Mouse (Mus musculus) lung, postnatal 25 days (tissue): ENCODE measurements around the gene Rslcan18.
"Not testable (repeated sequence)": the region's sequence is repeated elsewhere in the genome, so short reads cannot be mapped to it uniquely, and the experiment has no call there.

Experiments
- DNase-seq: peaks from one replicate; pipeline ENCODE4 v3.0.0; 2022; ENCODE audit warnings: low spot score

The Rslcan18 gene

DNA sequence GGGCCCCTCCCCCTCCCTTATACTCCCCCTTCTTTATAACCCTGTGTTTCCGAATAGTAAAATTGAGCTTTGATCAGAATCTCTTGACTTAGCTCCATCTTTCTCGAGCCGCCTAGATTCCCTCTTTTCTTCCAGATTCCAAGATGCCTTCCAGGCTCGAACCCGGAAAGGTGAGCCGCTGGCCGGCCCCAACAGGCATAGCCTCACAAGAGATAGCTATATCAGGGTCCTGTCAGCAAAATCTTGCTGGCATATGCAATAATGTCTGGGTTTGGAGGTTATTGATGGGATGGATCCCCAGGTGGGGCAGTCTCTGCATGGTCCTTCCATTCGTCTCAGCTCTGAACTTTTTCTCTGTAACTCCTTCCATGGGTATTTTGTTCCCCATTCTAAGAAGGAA, at the start of gene Rslcan18:
TSS of gene Rslcan18 (minus strand) at position 101 of the 400 bp plus-strand sequence.
- not testable (repeated sequence) for DNase-seq

DNA sequence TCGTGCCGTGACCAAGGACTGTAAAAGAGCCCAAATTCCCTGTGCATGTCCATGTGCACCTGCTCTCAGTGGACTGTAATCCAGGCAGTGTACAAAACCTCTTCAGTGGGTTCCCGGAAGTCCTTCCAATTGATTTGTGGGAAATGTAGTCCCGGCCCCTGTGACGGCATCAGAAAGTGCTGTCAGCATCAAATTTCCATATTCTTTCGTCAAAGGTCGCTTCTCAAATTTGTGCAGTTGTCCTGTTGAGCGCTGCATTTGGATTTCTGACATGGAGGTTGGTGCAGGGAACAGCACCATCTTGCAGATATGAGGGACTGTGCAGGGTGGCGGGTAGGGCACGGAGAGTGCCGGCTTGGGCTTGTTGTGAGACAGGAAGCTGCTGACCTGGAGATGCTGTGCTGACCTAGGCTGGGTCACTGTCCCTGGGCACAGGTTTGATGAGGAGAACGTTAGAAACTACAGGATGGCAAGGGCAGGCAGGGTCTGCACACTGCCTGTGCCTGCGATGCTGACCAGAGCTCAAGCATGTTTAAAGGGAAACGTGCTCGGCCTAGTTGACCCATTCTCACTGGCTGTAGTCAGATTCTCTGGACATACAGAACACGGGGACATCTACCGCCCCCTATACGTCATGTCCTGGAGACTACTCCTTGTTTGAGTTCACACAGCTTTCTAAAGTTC, 12.1 kb upstream of the Rslcan18 start:
- peak; percentile 89 for DNase-seq

DNA sequence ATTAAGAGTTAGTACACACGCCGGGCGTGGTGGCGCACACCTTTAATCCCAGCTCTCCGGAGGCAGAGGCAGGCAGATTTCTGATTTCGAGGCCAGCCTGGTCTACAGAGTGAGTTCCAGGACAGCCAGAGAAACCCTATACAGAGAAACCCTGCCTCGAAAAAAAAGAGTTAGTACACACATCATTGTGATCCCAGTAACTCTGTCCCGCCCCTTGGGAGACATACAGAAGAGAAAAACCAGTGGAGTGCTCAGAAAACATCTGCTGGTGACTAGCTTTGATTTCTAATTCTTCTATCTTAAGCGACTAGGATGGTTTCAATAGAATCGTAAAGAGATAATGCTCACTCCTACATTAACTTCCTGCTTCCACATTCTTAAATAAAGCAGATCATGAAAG, 11.4 kb upstream of the Rslcan18 start:
- not testable (repeated sequence) for DNase-seq

DNA sequence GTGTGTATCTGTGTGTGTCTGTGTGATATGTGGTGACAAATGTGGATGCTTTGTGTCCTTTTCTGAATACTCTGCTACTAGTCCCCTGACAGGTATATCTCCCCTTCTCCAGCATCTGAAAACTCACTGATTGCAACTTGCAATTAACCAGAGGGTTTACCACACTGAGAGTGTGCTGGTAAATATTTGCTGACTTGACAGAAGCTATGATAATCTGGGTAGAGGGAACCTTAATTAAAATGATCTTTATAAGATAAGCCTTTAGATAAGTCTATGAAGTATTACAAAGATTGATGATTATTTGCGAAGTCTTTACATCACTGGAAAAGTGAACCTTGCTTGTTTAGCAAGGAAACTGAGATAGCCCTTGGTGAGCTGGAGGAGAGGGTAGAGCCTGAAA, 8.4 kb upstream of the Rslcan18 start:
- no peak for DNase-seq

DNA sequence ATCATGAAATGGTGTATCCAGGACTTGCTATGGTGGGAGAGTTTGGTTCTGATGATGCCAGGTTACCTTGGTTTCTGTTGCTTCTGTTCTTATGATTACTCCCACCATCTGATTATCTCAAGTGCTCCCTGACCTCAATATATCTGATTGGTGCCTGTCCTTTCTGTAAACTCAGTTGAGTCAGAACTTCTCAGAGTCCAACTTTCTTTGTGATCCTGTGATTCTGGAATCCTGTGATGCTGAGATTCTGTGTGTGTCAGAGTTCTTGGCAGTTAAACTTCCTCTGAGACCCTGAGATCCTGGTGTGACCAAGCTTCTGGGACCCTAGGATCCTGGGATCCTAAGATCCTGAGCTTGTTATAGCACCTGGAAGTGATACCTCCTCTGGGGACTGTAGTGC, 5.3 kb upstream of the Rslcan18 start, which contains the start of gene Zfp759:
TSS of gene Zfp759 (plus strand) at position 301 of the 400 bp plus-strand sequence.
- not testable (repeated sequence) for DNase-seq

DNA sequence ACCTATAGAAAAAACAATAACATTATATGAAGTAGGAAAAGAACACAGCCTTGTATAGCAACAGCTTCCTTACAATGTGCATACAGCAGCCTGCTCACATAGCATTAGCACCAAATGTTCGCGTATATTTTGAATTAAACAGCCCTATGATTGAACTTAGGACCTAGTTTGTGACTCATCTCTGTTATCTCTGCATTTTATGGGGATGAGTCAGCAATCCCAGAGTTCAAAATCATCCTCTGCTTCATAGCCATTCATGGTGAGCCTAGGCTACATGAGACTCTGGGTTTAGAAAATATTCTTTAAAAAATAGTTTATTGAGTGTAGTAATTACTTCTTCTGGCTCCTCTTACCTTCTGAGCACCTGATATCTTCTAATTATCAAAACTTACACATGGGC, 2.8 kb downstream of the Rslcan18 start:
- no peak for DNase-seq

DNA sequence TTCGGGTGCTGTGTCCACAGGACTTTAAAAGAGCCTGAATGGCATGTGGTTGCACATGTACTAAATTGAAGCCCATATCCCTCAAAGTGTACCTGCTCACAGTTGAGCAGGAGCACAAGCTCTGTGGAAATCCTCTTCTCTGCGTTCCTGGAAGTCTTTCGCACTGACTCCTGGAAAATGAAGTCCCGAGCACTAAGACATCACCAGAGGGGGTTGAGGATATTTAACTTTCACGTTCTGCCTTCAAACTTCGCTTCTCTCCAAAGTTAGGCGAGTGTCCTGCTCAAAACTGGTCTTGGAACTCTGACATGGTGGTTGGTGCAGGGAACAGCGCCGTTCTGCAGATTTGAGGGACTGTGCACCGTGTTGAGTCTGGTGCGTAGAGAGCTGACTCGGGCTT, 4.0 kb downstream of the Rslcan18 start:
- DNase-seq = peak; percentile 7

DNA sequence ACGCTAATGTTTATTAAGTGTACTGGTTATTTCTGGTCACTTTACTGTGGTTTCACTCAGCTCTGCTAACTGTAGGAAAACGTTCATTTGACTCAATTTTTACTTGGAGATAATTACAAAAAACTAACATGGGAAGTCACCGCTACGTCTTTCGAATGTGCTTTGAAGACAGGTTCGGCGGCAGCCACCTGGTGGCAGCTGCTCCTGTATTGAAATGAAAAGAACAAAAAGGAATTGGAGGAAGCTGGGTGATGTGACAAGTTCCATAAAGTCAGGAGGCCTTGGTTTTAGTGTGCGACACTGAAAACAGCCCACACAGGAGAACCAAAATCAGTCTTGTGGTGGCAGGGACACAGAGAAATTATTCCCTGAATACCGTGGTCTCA, 7.2 kb downstream of the Rslcan18 start:
- DNase-seq = no peak

DNA sequence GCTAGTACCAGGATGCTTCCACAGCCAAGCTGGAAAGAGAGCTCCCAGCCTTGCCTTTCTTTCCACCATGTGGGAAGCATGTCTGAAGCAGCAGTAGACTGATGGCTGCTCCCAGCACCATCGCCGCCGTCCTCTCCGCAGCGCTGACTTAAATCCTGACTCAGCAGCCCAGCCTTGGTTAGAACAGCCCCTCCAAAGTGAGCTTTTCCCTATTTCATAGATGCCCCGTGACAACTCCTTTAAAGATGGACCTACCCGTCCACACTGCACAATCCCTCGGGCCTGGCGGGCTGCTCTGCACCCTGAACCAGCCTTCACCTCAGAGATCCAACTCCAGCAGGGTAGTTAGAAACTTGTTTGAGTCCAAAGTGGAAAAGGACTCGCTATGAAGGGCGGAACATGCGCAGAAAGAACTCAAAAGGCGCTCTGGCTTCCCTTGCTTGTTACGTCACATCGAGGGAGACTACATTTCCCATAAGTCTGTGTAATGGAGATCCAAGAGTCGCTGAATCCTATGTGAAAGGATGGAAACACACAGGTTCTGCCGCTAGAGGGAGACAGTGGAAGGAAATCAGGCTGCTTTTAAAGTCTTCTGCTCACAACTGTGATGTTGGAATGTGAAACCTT, 7.8 kb downstream of the Rslcan18 start, which contains the start of gene Gm28557:
TSS of gene Gm28557 (minus strand) at position 411 of the 627 bp plus-strand sequence.
- peak; percentile 97 for DNase-seq

DNA sequence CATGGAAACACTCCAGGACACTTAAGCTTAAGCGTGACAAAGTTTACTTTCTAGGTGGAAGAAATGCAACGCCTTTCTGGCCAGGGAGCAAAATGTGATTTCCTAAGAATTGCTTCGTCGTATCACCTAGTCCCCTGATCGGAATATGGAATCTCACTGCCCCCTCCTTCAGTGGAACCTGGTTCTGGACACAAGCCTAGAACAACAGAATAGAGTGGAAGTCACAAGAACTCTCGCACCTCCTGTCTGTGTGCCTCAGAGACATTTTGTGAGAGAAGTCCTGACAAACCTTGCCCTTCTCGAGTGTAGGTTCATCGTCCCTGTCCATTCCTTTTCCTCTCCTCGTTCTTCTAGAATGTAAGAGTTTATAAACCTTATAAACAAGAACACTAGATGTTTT, 8.4 kb downstream of the Rslcan18 start:
- DNase-seq = no peak

DNA sequence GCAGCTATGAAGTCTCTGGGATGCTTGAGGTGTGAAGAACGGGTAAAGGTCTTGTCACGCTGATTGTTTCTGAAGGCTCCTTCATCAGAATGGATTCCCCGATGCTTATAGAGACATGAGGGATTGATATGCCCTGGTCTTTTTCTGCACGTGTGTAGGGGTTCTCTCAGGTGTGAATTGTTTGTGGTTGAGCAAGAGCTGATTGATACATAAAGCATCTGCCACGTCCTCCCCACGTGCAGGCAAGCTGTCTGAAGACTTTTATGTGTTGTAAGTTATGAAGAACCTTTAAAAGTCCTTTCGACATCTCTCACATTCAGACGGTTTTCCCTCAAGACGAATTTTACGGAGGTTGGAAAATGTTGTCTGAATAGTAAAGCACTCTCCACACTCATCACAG, 18.2 kb downstream of the Rslcan18 start, which contains the start of gene Zfp708:
TSS of gene Zfp708 (minus strand) at position 101 of the 400 bp plus-strand sequence.
- DNase-seq = no peak

DNA sequence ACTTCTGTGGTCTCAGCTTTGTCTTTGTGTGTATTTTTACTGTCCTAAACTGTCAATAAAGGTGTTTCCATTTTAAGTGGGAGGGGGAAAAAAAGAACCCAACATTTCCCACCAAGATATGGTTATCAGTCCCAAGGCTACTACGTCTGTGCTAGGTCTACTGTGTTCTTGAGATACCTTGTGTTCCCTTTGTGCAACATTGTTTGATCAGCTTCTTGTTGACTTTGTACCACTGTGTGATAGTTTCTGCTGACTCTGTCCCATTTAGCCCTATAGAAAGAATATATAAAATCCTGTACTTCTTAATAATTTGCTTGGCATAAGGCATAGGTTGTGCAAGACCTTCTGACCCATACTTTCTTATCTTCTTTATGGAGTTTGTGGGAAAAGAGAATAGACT, 25.9 kb downstream of the Rslcan18 start:
- DNase-seq = no peak

DNA sequence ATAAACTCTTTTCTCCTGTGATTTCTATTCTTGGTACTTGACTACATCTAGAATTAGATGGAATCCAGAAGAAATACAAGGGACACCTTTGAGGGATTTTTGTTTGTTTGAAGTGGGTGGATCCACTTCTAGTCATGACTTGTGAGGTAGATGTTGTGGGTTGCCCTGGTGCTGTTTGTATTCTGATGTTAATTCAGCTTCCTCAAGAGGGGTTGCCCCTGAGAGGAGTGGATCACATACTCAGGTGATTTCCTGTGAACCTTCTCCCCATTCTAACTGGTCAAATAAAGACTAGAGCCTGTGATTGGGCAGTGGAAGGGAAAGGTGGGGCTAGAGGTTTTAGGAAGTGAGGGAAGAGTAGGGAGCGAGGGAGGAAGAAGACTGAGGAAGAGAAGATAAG, 34.1 kb downstream of the Rslcan18 start:
- DNase-seq = peak; percentile 11

DNA sequence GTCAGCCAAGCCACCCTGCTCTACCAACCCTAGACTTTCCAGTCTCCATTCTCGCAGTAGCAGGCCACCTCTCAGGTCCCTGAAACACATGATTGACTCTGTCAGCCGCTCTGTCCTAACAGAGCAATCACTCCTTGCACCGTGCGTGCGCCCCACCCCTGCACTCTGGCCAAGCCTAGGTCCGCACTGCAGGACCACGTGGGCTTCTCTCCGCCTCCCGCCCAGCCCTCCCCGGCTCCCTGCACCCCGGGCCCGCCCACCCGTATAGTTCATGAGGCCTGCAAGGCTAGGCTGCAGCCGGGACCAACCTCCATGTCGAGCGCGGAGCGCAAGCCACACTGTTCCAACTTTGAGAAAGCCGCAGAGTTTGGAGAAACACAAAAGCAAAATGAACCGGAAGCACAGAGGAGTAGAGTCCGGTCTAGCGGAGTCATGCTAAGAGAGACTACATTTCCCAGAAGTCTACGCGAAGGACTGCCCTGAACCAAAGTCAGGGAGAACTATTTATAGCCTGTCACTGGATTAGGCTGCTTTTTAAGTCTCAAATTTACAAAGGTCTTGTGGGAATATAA, 34.8 kb downstream of the Rslcan18 start:
- DNase-seq = peak; percentile 87

DNA sequence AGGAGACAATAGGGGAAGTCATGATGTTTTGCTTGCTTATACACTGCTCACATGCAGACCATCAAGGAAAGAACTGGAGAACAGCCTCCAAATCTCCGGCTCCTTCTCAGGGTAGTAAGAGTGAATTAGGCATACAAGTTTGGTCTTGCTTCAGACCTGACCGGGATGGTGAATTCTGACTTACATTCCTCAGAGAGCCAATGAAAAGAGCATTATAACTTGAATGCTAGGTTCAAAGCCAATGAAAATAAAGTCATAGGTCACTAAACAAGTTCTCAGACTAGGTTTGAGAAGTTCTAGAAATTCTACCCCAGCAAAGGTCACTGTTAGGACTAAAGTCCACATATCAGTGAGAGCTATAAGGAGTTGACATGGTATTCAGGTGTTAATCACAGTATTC, 38.8 kb downstream of the Rslcan18 start:
- DNase-seq = no peak

DNA sequence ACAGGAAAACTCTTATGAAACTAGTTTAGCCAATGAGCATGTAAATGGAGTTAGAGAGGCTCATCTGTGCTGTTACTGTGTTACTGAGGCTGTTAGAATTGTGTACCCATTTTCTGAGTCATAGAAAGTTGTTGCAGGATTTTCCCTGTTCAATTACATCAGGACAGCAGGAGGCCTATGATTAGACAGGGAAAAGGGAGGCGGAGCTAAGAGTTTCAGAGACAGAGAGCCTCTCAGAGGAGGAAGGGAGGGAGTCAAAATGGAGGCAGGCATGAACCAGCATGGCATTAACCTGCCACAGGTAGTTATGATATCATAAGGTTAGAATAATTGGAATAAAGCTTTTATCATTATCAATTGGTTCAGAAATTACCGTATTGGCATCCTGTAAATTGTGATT, 43.3 kb downstream of the Rslcan18 start:
- DNase-seq = no peak

DNA sequence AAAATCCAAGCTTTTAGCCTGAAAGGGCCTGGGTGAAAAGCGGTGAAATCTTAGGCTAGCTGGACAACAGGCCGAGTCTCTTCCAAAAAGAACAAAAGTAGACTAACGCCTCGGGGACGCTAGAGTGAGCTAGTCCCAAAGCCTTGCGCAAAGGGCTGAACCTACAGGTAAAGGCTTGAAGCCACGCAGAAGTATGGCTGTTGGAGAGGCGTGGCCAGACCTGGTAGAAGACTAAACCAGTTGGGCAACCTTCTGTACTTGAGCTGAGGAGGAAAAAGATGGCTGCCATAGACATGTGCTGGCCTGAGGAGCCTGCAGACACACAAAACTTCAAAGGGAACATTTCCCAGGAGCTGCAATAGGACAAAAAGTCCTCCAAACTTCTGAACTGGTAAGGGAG, 50.7 kb downstream of the Rslcan18 start:
- no peak for DNase-seq

DNA sequence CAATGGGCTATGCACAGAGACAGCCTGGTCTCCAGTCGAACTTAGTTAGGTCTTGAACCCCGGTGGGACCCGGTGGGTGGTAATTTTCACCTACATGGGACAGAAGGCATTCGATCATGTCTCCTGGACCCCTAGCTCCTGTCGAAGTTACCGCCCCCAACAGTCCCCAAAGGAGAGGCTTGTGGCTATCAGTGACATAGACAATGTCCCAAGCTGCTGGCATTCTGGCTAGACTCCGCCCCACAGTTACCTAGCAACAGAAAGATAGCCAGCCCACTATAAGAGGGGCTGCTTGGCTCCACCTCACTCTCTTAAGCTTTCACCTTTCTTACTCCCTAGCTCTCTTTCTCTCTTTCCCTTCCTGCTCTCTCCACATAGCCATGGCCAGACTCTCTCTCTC, 53.6 kb downstream of the Rslcan18 start:
- no peak for DNase-seq

DNA sequence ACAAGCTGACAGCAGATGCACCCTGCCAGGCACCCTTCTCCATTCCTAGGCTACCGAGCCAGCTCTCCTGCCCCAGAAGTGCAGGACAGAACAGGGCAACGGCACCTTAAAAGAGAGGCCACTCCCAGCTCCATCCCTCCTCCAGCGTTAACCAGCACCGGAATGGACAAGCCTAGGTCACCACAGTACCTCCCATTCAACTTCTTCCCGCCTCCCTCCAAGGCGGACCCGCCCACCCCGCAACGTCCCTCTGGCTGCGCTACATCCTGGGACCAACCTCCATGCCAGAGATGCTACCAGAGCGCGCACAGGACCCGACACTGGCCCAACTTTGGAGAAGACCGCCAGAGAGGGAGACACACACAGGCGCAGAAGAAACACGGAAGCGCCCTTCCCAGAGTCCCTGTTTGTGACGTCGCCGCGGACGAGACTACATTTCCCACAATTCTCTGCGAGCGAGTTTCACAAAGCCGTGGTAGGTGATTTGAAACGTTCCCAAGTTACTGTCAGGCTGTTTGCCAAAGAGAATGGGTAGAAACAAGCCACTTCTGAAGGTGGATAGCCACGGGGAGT, 55.2 kb downstream of the Rslcan18 start, which contains the start of gene Zfp712:
TSS of gene Zfp712 (minus strand) at position 385 of the 573 bp plus-strand sequence.
- peak; percentile 95 for DNase-seq

DNA sequence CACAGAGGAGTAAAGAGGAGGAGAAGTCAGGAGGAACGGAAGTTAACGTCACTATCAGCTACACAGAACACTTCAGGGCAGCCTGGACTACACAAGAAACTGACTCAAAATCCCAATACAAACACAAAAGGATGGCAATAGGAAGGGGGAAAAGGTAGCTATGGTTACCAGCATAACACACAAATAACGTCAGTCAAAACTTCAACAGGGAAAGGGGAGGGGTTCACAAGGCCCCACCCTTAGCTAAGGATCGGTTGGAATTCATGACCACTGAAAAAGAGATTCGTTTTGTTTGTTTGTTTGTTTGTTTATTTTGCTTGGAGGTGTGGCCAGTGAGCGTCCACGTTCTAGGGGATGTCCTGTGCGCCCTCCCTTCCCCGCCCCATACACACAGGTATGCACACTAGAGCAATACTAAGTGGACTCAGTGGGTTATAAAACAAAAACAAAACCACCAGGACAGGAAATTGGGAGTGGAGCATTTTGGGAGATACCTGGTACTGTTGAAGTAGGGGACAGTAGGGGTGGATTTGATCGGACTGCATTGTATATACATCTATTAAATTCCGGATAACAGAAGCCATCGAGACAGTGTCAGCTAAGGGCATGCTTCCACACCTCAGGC, 55.8 kb downstream of the Rslcan18 start:
- peak; percentile 16 for DNase-seq
